Mouse (Mus musculus) midbrain, embryonic 12.5 days (tissue): ENCODE data around the gene Smim1. TPM values are rescaled to one million over a fixed set of nuclear protein-coding genes. Genes with fewer than 3 reads are reported as not detected.

Source experiments
- ATAC-seq: fragments of 200-750 bp; cut with Nextera tagmentation; 2 replicates; pipeline ENCODE4 v1.8.0; 2017; ENCODE audit warnings: low read depth, moderate TSS enrichment, moderate library complexity; ENCODE audit not compliant: low FRiP score
- H3K27ac ChIP-seq: fragments of 300-500 bp; sonication (generic); replicated peaks from 2 replicates; pipeline ENCODE4 v1.5.1; 2016; ENCODE audit warnings: mild to moderate bottlenecking
- H3K27me3 ChIP-seq: fragments of 300-500 bp; sonication (generic); 2 replicates; pipeline ENCODE4 v1.6.1; 2016; ENCODE audit warnings: mild to moderate bottlenecking
- H3K36me3 ChIP-seq: fragments of 300-500 bp; sonication (generic); 2 replicates; pipeline ENCODE4 v1.6.1; 2016
- H3K4me1 ChIP-seq: fragments of 300-500 bp; sonication (generic); 2 replicates; pipeline ENCODE4 v1.6.1; 2016
- H3K4me2 ChIP-seq: fragments of 300-500 bp; sonication (generic); replicated peaks from 2 replicates; pipeline ENCODE4 v1.6.1; 2016; ENCODE audit warnings: mild to moderate bottlenecking, moderate library complexity
- H3K4me3 ChIP-seq: fragments of 300-500 bp; sonication (generic); 2 replicates; pipeline ENCODE4 v1.5.1; 2016; ENCODE audit warnings: mild to moderate bottlenecking
- H3K9ac ChIP-seq: fragments of 300-500 bp; sonication (generic); replicated peaks from 2 replicates; pipeline ENCODE4 v1.6.1; 2016; ENCODE audit warnings: mild to moderate bottlenecking, moderate library complexity
- H3K9me3 ChIP-seq: fragments of 300-500 bp; sonication (generic); 2 replicates; pipeline ENCODE4 v1.6.1; 2016; ENCODE audit warnings: mild to moderate bottlenecking
- WGBS: fragments of 180-500 bp; shearing (Covaris S2); methylation state at CpG from one replicate; pipeline ENCODE4 v1.1.7; 2016; 5-methylcytosine and 5-hydroxymethylcytosine counted together
- polyA plus RNA-seq: library from polyadenylated mRNA; unstranded; fragments of >200 nt; fragmentation: Nextera tagmentation; extraction: Ambion mirVana; gene quantifications from 2 replicates; pipeline ENCODE4 v1.2.1, GENCODE M21; 2016

Smim1 gene
- polyA plus RNA-seq, 1 experiment from 2014 or later: 6.3 TPM

- no peak overlapping the region for H3K4me3 ChIP-seq
- no peaks in the 10 kb centered on the region for H3K4me1 ChIP-seq
- no peak overlapping the region for H3K4me2 ChIP-seq
- ATAC-seq: no peak
- no peaks in the 10 kb centered on the region for H3K36me3 ChIP-seq
- no peaks in the 10 kb centered on the region for H3K9me3 ChIP-seq
- H3K9ac ChIP-seq: no peak overlapping the region
- no peak overlapping the region for H3K27ac ChIP-seq
- WGBS: 68% methylated on average over 5 of the region's 5 CpGs
- H3K27me3 ChIP-seq: peaks cover 4% of the 10 kb centered on the region; the same call in 1 of the 2 replicates
Measured at GRCm38 (mm10) chr4:154045837-154046236, 19.8 kb upstream of the Smim1 start.

DNA sequence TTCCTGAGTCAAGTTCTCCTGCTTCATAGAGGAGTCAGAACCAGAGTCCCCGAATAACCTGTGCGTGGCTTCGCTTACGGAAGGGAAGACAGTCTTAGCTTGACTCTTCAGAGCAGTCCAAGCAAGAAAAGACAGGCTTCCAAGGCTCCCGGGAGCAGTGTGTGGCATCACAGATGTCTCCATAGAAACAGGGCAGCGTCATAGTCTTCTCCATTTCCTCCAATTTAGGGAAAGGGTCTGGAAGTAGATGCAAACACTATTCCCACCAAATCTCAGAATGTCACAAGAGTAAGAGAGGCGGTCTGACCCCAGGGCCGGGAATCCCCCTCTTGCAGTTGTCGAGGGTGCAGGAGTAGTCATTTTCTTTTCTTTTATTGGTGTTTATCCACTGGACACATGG lies 16.5 kb upstream of the Smim1 start, which contains the start of gene Ccdc27:
Gene Ccdc27, minus strand, starts transcription at position 101 of the 400 bp plus-strand sequence.
- Histone ChIP-seq H3K4me2 (no peak within 1 kb of the TSS), H3K27ac (no peak within 1 kb of the TSS), H3K36me3 (no peaks in the 10 kb centered on the region), H3K4me3 (no peak within 1 kb of the TSS), H3K9me3 (no peaks in the 10 kb centered on the region), H3K4me1 (no peaks in the 10 kb centered on the region), H3K9ac (no peak within 1 kb of the TSS), H3K27me3 (peaks cover 4% of the 10 kb centered on the region; the same call in 1 of the 2 replicates)
- no peak for ATAC-seq
- 82% methylated on average over 9 of the region's 9 CpGs for WGBS

DNA sequence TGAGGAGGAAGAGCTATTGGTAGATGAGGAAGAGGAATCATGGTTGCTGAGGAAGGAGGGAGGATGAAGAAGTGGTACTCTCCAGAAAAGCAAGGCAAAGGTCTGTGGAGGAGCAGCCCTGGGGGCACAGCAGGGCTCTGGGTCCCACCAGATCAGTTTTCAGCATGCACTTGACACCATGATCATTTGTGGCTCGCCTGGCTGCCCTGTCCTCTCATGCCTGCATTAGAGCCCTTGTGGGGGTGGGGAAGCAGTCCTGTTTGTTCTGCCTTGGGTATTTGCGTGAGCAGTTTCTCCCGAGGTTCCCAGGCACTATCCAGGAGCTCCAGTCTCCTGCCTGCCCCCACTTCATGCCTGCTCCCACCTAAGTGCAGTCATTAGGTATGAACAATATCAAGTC lies 11.1 kb upstream of the Smim1 start:
- WGBS: 49% methylated on average over 3 of the region's 3 CpGs
- Histone ChIP-seq H3K9me3 (no peaks in the 10 kb centered on the region), H3K4me1 (no peaks in the 10 kb centered on the region), H3K36me3 (no peaks in the 10 kb centered on the region), H3K27ac (no peak overlapping the region), H3K9ac (no peak overlapping the region), H3K4me2 (no peak overlapping the region), H3K4me3 (no peak overlapping the region), H3K27me3 (no peaks in the 10 kb centered on the region)
- ATAC-seq: no peak

DNA sequence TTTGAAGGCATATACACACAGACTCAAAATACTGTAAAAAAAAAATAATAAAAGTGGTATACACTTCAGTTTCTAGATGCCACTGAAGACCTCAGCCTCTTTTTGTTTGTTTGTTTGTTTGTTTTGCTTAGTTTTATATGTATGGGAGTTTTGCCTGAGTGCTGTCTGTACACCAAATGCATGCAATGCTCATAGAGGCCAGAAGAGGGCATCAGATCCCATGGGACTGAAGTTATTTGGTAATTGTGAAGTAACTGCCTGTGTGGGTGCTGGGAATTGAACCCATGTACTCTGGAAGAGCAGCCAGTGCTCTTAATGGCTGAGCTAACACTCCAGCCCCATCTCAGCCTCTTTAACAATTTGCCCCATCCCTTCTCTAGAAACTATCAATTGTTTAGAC lies 2.6 kb upstream of the Smim1 start:
- no peaks in the 10 kb centered on the region for H3K9me3 ChIP-seq
- peaks cover 8% of the 10 kb centered on the region for H3K4me1 ChIP-seq
- ATAC-seq: no peak
- H3K36me3 ChIP-seq: no peaks in the 10 kb centered on the region
- no peak overlapping the region for H3K27ac ChIP-seq
- no peak overlapping the region for H3K4me3 ChIP-seq
- H3K4me2 ChIP-seq: no peak overlapping the region
- no peak overlapping the region for H3K9ac ChIP-seq
- H3K27me3 ChIP-seq: peaks cover 43% of the 10 kb centered on the region

- Histone ChIP-seq H3K27me3 (peaks cover 46% of the 10 kb centered on the region), H3K36me3 (no peaks in the 10 kb centered on the region), H3K9ac (no peak overlapping the region), H3K4me1 (peaks cover 8% of the 10 kb centered on the region), H3K4me3 (no peak overlapping the region), H3K27ac (no peak overlapping the region), H3K4me2 (no peak overlapping the region), H3K9me3 (no peaks in the 10 kb centered on the region)
- no peak for ATAC-seq
- 82% methylated on average over 7 of the region's 7 CpGs for WGBS
Measured at GRCm38 (mm10) chr4:154028066-154028465, 2.0 kb upstream of the Smim1 start.

DNA sequence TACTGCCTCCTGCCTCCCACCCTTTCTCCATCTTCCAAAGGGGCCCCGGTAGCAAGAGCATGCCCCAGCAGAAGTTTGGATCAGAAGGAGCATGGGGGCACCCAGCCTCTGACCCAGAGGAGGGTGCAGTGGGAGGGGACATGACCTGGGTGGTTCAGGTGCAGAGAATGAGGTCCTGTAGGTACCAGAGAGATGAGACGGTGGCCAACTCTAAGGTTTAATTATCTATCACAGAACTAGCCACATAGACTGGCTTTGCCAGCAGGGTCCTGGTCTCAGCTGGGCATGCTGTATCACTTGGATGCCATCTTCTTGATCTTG lies 371 bp upstream of the Smim1 start:
- peaks cover 8% of the 10 kb centered on the region for H3K4me1 ChIP-seq
- 34% methylated on average over 2 of the region's 2 CpGs for WGBS
- H3K4me2 ChIP-seq: peak overlapping the region; percentile 60
- H3K9ac ChIP-seq: no peak overlapping the region
- no peak overlapping the region for H3K27ac ChIP-seq
- H3K4me3 ChIP-seq: no peak overlapping the region
- no peaks in the 10 kb centered on the region for H3K9me3 ChIP-seq
- peaks cover 46% of the 10 kb centered on the region for H3K27me3 ChIP-seq
- no peak for ATAC-seq
- peaks cover 11% of the 10 kb centered on the region for H3K36me3 ChIP-seq

DNA sequence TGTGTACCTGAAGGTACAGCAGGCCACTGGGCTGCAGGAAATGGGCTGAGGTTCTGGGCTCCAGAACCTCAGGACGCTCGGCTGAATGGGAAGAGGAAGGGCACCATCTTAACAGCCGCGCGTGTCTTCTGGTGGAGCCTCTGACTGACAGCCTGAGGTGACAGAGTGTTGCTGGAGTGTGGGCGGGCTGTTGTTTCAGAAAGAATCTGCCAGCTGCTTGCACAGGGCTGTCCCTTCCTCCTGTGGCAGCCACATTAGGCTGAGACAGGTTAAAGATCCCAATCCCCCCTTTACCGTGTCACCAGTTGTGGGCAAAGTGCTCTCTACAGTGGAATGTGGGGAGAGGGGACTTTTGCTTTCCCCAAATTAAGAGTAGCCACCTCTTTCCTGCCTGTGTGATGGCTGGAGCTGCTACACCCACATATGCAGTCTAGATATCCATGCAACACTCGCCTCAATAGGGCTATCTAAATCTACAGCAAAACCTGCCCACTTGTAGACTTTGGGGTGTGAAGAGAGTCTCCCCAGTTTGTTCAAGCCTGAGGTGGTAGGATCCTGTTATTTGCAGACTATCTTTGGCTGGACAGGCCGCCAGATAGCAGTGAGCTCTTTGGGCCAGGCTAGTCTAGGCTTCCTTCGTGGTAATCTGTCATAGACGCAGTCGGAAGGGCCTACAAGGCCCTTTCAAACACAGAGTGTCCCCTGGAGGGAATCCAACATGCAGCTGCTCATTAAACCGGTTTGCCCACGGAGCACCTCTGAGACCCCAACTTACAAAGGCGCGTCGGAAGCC lies 1.1 kb downstream of the Smim1 start:
- peaks cover 25% of the 10 kb centered on the region for H3K36me3 ChIP-seq
- peak overlapping the region; percentile 60; the same call in 1 of the 2 replicates for H3K4me2 ChIP-seq
- H3K27ac ChIP-seq: no peak overlapping the region
- peak overlapping the region; percentile 35; the same call in 1 of the 2 replicates for H3K4me3 ChIP-seq
- peaks cover 46% of the 10 kb centered on the region for H3K27me3 ChIP-seq
- no peak overlapping the region for H3K9ac ChIP-seq
- WGBS: 42% methylated on average over 17 of the region's 17 CpGs
- H3K9me3 ChIP-seq: no peaks in the 10 kb centered on the region
- no peak for ATAC-seq
- H3K4me1 ChIP-seq: peaks cover 8% of the 10 kb centered on the region

DNA sequence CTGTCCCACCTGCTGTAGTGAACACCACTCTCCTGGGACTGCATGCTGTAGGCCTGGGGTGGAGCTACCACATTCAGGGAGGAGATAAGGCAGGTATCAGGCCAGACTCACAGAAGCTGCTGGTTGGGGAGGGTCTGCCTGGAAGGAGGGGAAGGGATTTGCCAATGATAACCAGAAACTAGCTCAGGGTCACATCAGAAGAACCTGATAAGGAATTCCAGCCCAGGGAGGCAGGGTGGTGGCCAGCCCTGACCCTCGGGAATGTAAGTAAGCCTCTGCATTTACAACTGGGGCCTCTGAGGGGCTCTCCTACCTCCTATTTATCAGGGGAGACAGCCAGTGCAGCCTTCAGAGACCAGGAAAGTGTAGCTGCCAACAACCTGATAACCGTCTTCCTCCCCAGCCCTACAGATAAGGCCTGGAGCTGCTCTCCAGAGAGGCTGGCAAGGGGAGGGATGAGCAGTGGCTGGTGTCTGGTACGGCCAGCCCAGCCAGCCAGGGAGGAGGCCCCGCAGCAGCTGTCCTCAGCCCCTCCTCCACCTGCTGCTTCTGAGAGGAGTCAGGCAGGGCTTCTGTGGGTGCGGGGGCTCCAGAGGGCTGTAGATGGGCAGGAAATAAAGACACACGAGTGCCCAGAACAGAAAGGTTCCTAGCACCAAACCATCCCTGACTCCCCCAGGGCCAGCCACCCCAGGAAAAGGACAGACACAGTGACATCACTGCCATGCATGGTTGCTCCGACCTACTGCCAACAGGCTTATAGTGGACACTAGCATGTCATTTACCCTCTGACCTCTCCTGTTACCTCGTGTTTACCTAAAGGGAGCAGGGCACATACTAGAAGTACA lies 2.1 kb downstream of the Smim1 start:
- Histone ChIP-seq H3K27me3 (peaks cover 46% of the 10 kb centered on the region), H3K4me2 (no peak overlapping the region), H3K9me3 (no peaks in the 10 kb centered on the region), H3K36me3 (peaks cover 35% of the 10 kb centered on the region), H3K4me3 (no peak overlapping the region), H3K4me1 (peaks cover 8% of the 10 kb centered on the region), H3K27ac (no peak overlapping the region), H3K9ac (no peak overlapping the region; the same call in 1 of the 2 replicates)
- 30% methylated on average over 8 of the region's 8 CpGs for WGBS
- no peak for ATAC-seq

GRCm38 (mm10) chr4:154022844-154023243 lies 3.2 kb downstream of the Smim1 start:
- Histone ChIP-seq H3K27me3 (peaks cover 44% of the 10 kb centered on the region), H3K9me3 (no peaks in the 10 kb centered on the region), H3K27ac (no peak overlapping the region), H3K4me2 (no peak overlapping the region), H3K4me3 (no peak overlapping the region), H3K9ac (no peak overlapping the region), H3K36me3 (peaks cover 46% of the 10 kb centered on the region), H3K4me1 (peaks cover 8% of the 10 kb centered on the region)
- no peak for ATAC-seq
- WGBS: 41% methylated on average over 4 of the region's 4 CpGs

DNA sequence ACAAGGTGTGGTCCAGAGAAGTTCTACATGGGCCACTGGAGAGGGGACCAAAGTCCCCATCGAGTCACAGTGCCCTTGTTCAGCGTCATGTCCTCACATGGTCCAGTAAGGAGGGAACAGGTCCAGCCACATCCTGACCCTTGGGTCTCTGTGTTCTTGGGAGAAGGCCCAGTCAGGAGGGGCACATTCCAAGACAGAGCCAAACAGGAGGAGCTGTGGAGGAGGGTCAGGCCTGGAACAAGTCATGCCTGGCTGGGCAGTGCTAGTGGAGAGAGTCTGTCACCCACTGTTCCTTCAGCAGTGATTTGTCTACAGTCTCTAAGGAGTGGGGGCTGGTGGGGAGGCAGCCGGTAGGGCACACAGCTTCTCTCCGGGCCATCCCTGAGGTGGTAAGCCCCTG lies 3.6 kb downstream of the Smim1 start:
- Histone ChIP-seq H3K9ac (no peak overlapping the region), H3K4me3 (no peak overlapping the region), H3K27me3 (peaks cover 39% of the 10 kb centered on the region), H3K4me1 (peaks cover 8% of the 10 kb centered on the region), H3K4me2 (no peak overlapping the region), H3K36me3 (peaks cover 51% of the 10 kb centered on the region), H3K9me3 (no peaks in the 10 kb centered on the region), H3K27ac (no peak overlapping the region)
- 71% methylated on average over 4 of the region's 4 CpGs for WGBS
- ATAC-seq: no peak

DNA sequence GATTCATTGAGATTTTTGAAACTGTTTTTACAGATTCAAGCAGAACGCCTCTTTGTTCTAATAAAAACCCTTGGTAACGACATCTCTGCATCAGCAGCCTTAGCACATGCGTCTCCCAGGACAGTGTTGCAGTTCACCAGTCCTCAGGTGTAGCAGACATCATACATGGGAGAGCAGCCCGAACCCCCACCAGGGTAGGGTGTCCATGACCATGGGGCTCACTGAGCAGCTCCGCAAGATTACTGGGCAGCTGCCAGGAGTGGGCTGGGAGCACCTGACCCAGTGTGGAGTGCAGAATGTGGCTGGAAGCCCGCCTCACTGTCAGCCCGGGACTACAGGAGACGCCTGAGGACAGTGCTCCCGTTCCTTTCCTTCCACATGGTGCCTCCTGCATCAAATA lies 4.6 kb downstream of the Smim1 start:
- ATAC-seq: no peak
- peaks cover 30% of the 10 kb centered on the region for H3K27me3 ChIP-seq
- no peak overlapping the region for H3K4me3 ChIP-seq
- H3K9ac ChIP-seq: no peak overlapping the region
- 88% methylated on average over 9 of the region's 9 CpGs for WGBS
- peaks cover 60% of the 10 kb centered on the region for H3K36me3 ChIP-seq
- H3K27ac ChIP-seq: no peak overlapping the region
- H3K4me2 ChIP-seq: no peak overlapping the region
- no peaks in the 10 kb centered on the region for H3K9me3 ChIP-seq
- peaks cover 8% of the 10 kb centered on the region for H3K4me1 ChIP-seq

GRCm38 (mm10) chr4:154019571-154019970 lies 6.5 kb downstream of the Smim1 start:
- H3K27ac ChIP-seq: no peak overlapping the region
- H3K4me3 ChIP-seq: no peak overlapping the region
- no peak for ATAC-seq
- H3K27me3 ChIP-seq: peaks cover 11% of the 10 kb centered on the region
- WGBS: 76% methylated on average over 7 of the region's 7 CpGs
- no peak overlapping the region for H3K4me2 ChIP-seq
- H3K9me3 ChIP-seq: no peaks in the 10 kb centered on the region
- H3K36me3 ChIP-seq: peaks cover 79% of the 10 kb centered on the region
- H3K9ac ChIP-seq: no peak overlapping the region
- no peaks in the 10 kb centered on the region for H3K4me1 ChIP-seq
